Mouse (Mus musculus) forebrain, embryonic 13.5 days (tissue): ENCODE results near the gene Prl8a1. TPM values are rescaled to one million over a fixed set of nuclear protein-coding genes. Genes with fewer than 3 reads are reported as not detected.

Experiments used
- ATAC-seq: fragments of 200-750 bp; cut with Nextera tagmentation; 2 replicates; pipeline ENCODE4 v1.8.0; 2017
- H3K27ac ChIP-seq: fragments of 300-500 bp; sonication (generic); 2 replicates; pipeline ENCODE4 v1.5.1; 2015; ENCODE audit warnings: inconsistent platforms, mild to moderate bottlenecking, moderate library complexity
- H3K27me3 ChIP-seq: fragments of 300-500 bp; sonication (generic); 2 replicates; pipeline ENCODE4 v1.6.1; 2015; ENCODE audit warnings: mild to moderate bottlenecking, inconsistent platforms
- H3K36me3 ChIP-seq: fragments of 300-500 bp; sonication (generic); 2 replicates; pipeline ENCODE4 v1.6.1; 2015; ENCODE audit warnings: mild to moderate bottlenecking, inconsistent platforms; ENCODE audit not compliant: poor library complexity, severe bottlenecking
- H3K4me1 ChIP-seq: fragments of 300-500 bp; sonication (generic); 2 replicates; pipeline ENCODE4 v1.6.1; 2015; ENCODE audit warnings: inconsistent platforms
- H3K4me2 ChIP-seq: fragments of 300-500 bp; sonication (generic); 2 replicates; pipeline ENCODE4 v1.6.1; 2015; ENCODE audit warnings: inconsistent platforms, mild to moderate bottlenecking, moderate library complexity
- H3K4me3 ChIP-seq: fragments of 300-500 bp; sonication (generic); 2 replicates; pipeline ENCODE4 v1.5.1; 2015; ENCODE audit warnings: mild to moderate bottlenecking, inconsistent platforms
- H3K9ac ChIP-seq: fragments of 300-500 bp; sonication (generic); 2 replicates; pipeline ENCODE4 v1.6.1; 2015; ENCODE audit warnings: mild to moderate bottlenecking, inconsistent platforms
- H3K9me3 ChIP-seq: fragments of 300-500 bp; sonication (generic); replicated peaks from 2 replicates; pipeline ENCODE4 v1.6.1; 2016; ENCODE audit warnings: inconsistent platforms
- WGBS: fragments of 180-500 bp; shearing (Covaris S2); methylation state at CpG from one replicate; pipeline ENCODE4 v1.1.7; 2015; 5-methylcytosine and 5-hydroxymethylcytosine counted together
- polyA plus RNA-seq: library from polyadenylated mRNA; unstranded; fragments of >200 nt; fragmentation: Nextera tagmentation; extraction: Ambion mirVana; gene quantifications from 2 replicates; pipeline ENCODE4 v1.2.1, GENCODE M21; 2015

Gene Prl8a1
- not detected in 2 replicates for polyA plus RNA-seq

- Histone ChIP-seq H3K4me1 (no peaks in the 10 kb centered on the region), H3K36me3 (no peaks in the 10 kb centered on the region), H3K27me3 (no peaks in the 10 kb centered on the region), H3K9me3 (no peaks in the 10 kb centered on the region), H3K27ac (no peak within 1 kb of the TSS), H3K9ac (no peak within 1 kb of the TSS), H3K4me2 (no peak within 1 kb of the TSS), H3K4me3 (no peak within 1 kb of the TSS)
- WGBS: 89% methylated on average over 2 of the region's 2 CpGs
- ATAC-seq: no peak
Observed at GRCm38 (mm10) chr13:27582071-27582470, at the start of gene Prl8a1. TSS of gene Prl8a1 (minus strand) at chr13:27582171.

- no peak within 1 kb of the TSS for H3K4me3 ChIP-seq
- no peak within 1 kb of the TSS for H3K9ac ChIP-seq
- H3K36me3 ChIP-seq: no peaks in the 10 kb centered on the region
- H3K9me3 ChIP-seq: no peaks in the 10 kb centered on the region
- no peak within 1 kb of the TSS for H3K27ac ChIP-seq
- no peaks in the 10 kb centered on the region for H3K27me3 ChIP-seq
- 78% methylated on average over 4 of the region's 4 CpGs for WGBS
- no peak within 1 kb of the TSS for H3K4me2 ChIP-seq
- no peaks in the 10 kb centered on the region for H3K4me1 ChIP-seq
- ATAC-seq: no peak
Observed at GRCm38 (mm10) chr13:27610482-27610881, 28.5 kb upstream of the Prl8a1 start, which contains the start of gene Prl7b1. TSS of gene Prl7b1 (minus strand) at chr13:27610582.

GRCm38 (mm10) chr13:27564506-27564905 lies 17.5 kb downstream of the Prl8a1 start, which contains the start of gene Prl8a9:
TSS of gene Prl8a9 (minus strand) at chr13:27564606.
- no peak within 1 kb of the TSS for H3K9ac ChIP-seq
- no peak for ATAC-seq
- 85% methylated on average over 2 of the region's 2 CpGs for WGBS

GRCm38 (mm10) chr13:27553336-27553735 lies 28.6 kb downstream of the Prl8a1 start:
- Histone ChIP-seq H3K36me3 (no peaks in the 10 kb centered on the region), H3K4me2 (no peak overlapping the region), H3K9ac (no peak overlapping the region), H3K4me3 (no peak overlapping the region), H3K27me3 (no peaks in the 10 kb centered on the region), H3K27ac (no peak overlapping the region), H3K9me3 (no peaks in the 10 kb centered on the region), H3K4me1 (no peaks in the 10 kb centered on the region)
- no peak for ATAC-seq

More at GRCm38 (mm10) chr13:27564506-27564905, 17.5 kb downstream of the Prl8a1 start, which contains the start of gene Prl8a9:
- H3K27ac ChIP-seq: no peak within 1 kb of the TSS
- H3K4me2 ChIP-seq: no peak within 1 kb of the TSS
- H3K4me1 ChIP-seq: no peaks in the 10 kb centered on the region
- no peaks in the 10 kb centered on the region for H3K27me3 ChIP-seq
- H3K36me3 ChIP-seq: no peaks in the 10 kb centered on the region
- no peak within 1 kb of the TSS for H3K4me3 ChIP-seq
- no peaks in the 10 kb centered on the region for H3K9me3 ChIP-seq

Other genes with a start within 250 kb of the Prl8a1 start
- gene Prl8a2, start 236.5 kb downstream of the Prl8a1 start, polyA plus RNA-seq: not detected in 2 replicates
- gene Prl2b1, start 191.3 kb downstream of the Prl8a1 start, polyA plus RNA-seq: not detected in 2 replicates
- not detected in 2 replicates for gene Prl8a6, start 143.5 kb downstream of the Prl8a1 start, polyA plus RNA-seq
- gene Prl8a8, start 69.0 kb downstream of the Prl8a1 start, polyA plus RNA-seq: not detected in 2 replicates
- gene Prl8a9, start 17.6 kb downstream of the Prl8a1 start, polyA plus RNA-seq: not detected in 2 replicates
- gene Prl7b1, start 28.4 kb upstream of the Prl8a1 start, polyA plus RNA-seq: not detected in 2 replicates
- not detected in 2 replicates for gene Prl7a1, start 60.3 kb upstream of the Prl8a1 start, polyA plus RNA-seq
- gene Prl7a2, start 85.9 kb upstream of the Prl8a1 start, polyA plus RNA-seq: not detected in 2 replicates
- not detected in 2 replicates for gene Prl7d1, start 134.6 kb upstream of the Prl8a1 start, polyA plus RNA-seq
- gene Prl7c1, start 198.6 kb upstream of the Prl8a1 start, polyA plus RNA-seq: not detected in 2 replicates
- gene Prl2a1, start 219.5 kb upstream of the Prl8a1 start, polyA plus RNA-seq: not detected in 2 replicates